Mouse (Mus musculus): ENCODE results near the gene Kcnk5.

The Kcnk5 gene

DNA sequence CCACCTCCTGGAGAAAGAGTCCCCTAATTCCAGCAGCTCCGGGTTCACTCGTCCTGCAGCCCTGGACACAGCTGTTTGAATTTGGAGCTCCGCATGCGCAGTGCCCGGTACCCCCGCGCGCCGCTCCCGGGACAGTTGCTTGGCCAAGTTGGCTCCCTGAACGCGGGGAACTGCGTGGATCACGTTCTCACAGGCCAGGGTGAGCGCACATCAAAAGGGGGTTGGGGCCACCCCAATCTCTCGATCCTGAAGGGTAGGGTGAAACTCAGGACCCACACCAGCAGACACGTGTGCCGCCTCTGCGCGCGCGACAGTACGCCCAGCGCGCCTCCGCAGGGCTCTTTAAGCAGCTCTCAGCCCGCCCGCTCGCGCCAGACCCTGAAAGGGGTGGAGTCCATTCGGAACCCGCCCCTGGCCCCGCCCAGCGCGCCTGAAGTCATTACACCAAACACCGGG is at the start of gene Kcnk5:
Gene Kcnk5, minus strand, starts transcription at position 344 of the 456 bp plus-strand sequence.
- peak; percentile 20 for DNase-seq

GRCm38 (mm10) chr14:20230063-20230491 is 48.5 kb upstream of the Kcnk5 start:
- no peak for DNase-seq

- DNase-seq: no peak
Measured at GRCm38 (mm10) chr14:20229437-20229836, 47.8 kb upstream of the Kcnk5 start.

DNA sequence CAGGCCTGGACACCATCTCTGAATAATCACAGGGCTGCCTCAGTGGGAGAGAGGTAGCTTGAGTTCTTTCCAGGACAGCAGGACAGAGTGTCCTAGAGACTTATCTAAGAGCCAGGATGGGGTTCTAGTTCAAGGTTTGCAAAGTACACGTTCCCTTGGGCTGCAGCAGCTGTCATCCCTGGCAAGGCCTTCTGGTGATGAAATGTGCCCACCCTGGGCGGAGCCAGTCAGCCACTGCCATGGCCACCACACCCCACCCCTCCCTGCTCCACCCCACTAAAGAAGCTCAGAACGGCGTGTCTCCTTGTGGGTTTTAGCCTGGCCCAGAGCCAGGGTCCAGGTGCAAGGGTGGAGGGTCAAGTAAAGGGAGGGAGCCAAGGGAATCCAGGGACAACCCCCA is 46.7 kb upstream of the Kcnk5 start:
- DNase-seq: no peak

- DNase-seq: no peak
Measured at GRCm38 (mm10) chr14:20226982-20227381, 45.4 kb upstream of the Kcnk5 start.

DNA sequence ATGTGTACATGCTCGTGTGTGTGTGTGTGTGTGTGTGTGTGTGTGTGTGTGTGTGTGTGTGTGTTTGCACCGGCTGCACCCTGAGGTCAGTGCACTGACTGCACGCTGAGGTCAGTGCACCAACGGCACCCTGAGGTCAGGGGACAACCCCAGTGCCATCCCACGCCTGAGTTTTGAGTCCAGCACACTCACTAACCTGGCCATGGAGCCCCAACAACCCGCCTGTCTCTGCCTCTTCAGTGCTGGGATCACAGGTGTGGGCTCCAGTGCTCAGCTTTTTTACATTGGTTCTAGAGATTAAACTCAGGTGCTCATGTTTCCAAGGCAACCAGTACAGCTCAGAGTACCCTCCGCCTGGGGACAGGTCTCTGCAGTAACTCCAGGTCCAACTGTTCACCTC is 44.9 kb upstream of the Kcnk5 start:
- DNase-seq: no peak

DNA sequence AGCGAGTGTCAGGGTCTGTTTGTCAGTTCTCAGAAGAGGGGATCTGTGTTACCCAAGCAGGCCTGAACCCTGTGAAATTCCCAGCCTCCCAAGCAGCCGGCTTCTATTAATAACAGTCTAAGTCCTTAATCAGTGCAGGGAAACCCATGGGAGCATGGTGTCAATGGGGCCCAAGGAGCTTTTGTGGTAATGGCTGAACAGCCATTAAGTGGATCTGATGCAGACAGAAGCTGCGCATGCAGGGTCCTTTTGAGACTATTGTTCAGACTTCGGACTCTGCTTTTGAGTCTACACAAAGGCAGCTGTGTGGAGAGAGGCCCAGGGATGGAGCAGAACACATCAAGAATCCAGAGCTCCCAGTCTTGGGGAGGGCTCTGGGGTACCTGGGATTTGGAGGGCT is 43.9 kb upstream of the Kcnk5 start:
- no peak for DNase-seq

DNA sequence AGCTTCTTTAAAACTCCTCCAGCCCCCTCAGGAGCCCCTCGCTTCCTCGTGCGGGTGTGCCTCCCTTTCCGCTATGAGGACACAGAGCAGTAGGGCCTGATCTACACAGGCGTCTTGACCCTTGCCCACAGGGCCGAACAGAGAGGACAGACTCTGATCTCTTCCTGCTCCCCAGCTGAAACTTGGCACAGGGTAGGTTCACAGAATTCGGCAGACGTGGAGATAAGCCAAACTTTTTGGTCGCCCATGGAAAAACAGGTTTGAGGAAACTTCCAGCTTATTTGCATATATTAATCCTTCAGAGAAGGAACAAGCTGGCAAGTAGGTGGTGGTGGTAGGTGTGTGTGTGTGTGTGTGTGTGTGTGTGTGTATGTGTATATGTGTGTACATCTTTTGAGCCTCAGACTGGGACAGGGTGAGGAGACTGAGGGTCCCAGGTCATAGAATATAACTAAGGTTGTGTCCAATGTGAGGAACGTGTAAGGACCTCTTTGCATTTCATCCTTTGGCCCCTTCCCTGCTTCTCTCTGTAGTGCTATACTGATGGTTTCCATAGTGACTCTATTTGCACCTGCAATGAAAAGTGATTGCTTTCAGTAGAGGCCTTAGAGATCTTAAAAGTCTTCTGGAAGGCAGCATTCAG is 43.1 kb upstream of the Kcnk5 start:
- no peak for DNase-seq

DNA sequence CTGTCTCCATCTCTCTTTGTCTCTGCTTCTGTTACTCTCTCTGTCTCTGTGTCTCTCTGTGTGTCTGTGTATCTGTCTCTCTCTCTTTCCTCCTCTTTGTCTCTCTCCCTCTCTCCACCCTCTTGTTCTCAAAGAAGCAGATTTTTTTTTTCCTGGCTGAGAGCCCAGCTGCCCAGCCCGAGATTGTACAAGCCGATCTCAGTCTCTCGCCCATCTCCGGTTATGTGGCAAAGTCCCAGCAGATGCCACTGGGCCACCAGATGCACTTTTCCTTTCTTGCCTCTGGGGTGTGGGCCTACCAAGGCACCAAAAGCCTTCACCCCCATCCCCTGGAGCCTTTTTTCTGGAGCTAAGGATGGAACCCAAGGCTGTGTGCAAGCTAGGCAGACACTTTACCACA is 42.6 kb upstream of the Kcnk5 start:
- DNase-seq: no peak

DNA sequence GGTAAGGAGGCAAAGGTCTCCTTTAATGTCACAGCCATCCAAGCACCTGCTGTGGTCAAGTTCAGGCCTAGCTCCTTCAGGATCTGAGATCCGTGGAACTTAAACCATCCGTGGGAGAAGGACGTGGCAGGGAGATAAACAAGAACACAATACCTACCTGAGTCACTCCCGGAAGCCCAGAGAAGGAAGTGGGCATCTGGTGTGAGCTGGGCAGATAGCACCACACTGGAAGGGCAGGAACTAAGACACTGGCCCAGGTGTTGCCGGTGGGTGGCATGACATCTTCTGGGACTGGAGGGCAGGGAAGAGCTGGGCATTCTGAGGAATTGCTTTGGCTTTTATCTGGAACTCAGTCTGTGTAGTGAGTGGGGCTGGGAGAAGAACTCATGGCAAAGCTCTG is 41.6 kb upstream of the Kcnk5 start:
- DNase-seq: no peak

- no peak for DNase-seq
Measured at GRCm38 (mm10) chr14:20221083-20221482, 39.5 kb upstream of the Kcnk5 start.

DNA sequence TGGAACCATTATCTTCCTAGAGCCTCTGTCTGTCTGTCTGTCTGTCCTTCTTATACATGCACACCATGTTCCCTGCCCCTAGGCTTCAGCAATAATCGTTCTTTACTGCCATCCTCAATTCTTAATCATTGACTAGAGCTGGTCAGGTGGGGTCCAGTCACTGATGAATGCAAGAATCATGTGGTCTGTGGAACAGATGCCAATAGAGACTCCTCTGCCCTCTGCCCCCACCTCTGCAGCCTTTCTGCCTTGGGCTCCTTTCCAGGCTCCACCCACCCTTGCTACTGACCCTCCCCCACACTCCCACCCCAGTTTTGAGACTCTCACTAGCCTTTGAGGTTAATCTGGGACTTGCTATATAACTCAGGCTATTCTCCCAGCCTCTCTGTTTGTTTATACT is 38.2 kb upstream of the Kcnk5 start:
- no peak for DNase-seq

DNA sequence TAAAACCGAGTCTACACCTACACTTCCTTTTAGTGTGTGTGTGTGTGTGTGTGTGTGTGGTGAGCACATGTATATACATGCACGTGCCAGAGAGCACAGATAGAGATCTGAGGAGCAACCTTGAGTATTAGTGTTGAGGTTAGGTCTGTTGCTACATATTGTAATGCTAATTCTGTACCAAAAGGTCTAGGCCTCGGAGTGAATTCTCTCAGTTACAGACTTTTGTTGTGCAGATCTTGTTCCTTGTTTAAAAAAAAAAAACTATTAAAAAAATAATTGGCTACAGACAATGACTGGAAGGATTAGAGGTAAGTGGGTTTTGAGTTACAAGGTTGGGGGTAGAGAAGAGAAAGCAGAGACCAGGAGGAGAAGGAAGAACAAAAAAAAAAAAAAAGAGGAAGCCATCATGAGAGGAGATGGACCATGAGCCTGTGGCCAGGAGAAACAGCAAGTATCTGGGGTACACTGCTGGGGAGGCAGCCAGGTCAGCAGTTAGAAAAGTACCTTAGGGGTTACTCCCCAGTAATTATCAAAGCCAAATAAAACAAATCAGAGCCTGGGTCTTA is 35.8 kb upstream of the Kcnk5 start:
- no peak for DNase-seq

DNA sequence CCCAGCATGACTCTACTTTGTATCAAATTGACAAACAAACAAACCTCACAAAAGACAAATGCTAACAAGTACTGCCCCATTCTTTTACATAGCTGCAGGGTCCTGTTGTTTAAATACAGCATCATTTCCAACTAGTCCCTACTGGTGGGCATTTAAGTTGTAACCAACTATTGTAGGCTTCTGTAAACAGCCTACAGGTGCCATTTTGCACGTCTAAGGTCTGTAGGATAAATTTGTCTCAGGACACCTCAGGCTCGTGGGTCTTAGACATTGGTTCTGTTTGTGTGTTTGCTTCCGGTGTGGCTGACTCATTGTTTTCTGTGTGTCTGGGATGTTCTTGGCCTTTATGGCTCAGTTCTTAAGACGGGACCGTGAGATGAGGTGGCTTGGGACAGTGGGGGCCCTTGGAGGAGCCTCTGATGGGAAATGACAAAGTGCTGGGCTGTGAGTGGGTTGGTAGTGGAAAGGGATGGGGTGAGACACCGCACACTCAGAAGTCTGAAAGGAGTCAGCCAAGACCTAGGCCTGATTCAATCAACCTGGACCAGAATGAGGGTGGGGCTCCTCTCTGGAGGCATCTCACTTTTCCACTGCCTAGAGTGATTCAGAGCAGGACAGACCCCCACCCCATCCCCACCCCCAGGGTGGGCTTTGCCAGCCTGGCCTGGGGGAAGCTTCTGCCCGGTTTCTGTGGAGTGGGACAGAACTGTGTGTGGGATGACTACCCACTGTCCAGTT is 35.1 kb upstream of the Kcnk5 start:
- DNase-seq: no peak

GRCm38 (mm10) chr14:20215826-20216225 is 34.2 kb upstream of the Kcnk5 start:
- no peak for DNase-seq

DNA sequence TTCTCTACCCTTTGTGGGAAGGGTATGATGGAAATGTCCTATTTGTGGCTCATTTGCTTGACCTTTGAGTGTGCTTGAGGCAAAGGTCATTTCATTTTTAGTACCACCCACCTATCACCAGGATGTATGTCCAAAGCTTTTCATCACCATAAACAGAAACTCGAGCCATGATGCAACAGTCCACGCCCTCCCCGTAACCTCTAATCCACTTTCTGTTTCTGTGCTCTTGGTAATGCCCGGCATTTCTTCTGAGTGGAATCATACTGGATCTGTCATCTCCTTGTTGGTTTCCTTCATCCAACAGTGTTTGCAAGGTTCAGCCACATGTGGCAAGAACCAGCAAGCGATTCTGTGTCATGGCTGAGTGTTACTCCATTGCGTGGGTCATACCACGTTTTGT is 32.5 kb upstream of the Kcnk5 start:
- no peak for DNase-seq

GRCm38 (mm10) chr14:20211754-20212601 is 30.4 kb upstream of the Kcnk5 start:
- DNase-seq: no peak

GRCm38 (mm10) chr14:20209926-20210325 is 28.3 kb upstream of the Kcnk5 start:
- no peak for DNase-seq

GRCm38 (mm10) chr14:20208435-20208834 is 26.8 kb upstream of the Kcnk5 start:
- DNase-seq: no peak

- no peak for DNase-seq
Measured at GRCm38 (mm10) chr14:20205747-20206146, 24.1 kb upstream of the Kcnk5 start.

DNA sequence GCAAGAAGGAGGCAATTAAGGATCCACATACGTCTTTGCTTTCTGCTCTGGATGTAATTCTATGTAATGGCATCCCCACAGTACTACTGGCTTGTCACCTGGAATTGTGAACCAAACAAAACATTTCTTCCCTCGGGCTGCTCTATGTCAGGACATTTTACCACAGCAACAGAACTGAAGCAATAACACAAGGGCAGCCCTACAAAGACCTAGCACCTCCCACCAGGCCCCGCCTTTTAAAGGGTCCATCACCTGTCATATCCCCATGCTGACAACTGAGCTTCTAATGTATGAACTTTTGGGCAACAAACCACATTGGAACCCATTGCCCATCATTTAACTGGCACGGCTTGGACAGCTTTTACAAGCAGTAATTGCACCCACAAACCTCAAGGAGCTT is 21.7 kb upstream of the Kcnk5 start:
- DNase-seq: no peak

- DNase-seq: no peak
Measured at GRCm38 (mm10) chr14:20202655-20203181, 21.1 kb upstream of the Kcnk5 start.

DNA sequence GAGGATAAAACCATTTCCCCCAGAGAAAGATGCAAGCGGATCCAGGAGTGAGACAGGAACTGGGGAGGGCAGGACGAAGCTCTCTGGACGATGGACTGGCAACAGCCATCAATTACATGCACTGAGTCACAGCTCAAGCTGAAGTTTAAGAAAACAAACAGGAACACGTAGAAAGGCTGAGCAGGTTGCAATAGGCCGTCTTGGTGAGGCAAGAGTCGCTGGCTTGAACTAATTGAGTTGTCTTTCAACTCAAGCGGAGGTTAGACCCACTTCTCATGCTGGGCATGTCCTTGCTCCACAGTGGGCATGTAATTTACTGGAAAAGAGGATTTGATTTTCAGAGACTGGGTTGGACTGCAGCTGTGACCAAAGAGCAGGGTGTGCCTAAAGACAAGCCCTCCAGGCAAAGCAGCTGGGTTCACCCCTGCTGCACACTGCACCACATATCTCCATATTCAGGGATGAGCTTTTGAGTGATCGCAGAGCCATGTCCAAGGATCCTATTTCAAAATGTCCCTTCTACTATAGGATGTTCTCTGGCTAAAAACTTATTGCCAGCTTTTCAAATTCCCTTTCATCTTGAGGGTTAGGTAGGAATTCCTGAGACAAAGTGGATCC is 19.6 kb upstream of the Kcnk5 start:
- DNase-seq: no peak

Measured in cerebellum, adult 8-10 months (tissue).